Mouse (Mus musculus) hindbrain, embryonic 12.5 days (tissue): Measurements from ENCODE around the gene Spo11. TPM values are rescaled to one million over a fixed set of nuclear protein-coding genes. Genes with fewer than 3 reads are reported as not detected.

Source experiments
- ATAC-seq: fragments of 200-750 bp; cut with Nextera tagmentation; 2 replicates; pipeline ENCODE4 v1.8.0; 2017; ENCODE audit warnings: moderate TSS enrichment; ENCODE audit not compliant: low FRiP score
- H3K27ac ChIP-seq: fragments of 300-500 bp; sonication (generic); 2 replicates; pipeline ENCODE4 v1.5.1; 2016; ENCODE audit warnings: mild to moderate bottlenecking
- H3K27me3 ChIP-seq: fragments of 300-500 bp; sonication (generic); 2 replicates; pipeline ENCODE4 v1.6.1; 2016; ENCODE audit warnings: mild to moderate bottlenecking
- H3K36me3 ChIP-seq: fragments of 300-500 bp; sonication (generic); 2 replicates; pipeline ENCODE4 v1.6.1; 2016; ENCODE audit warnings: mild to moderate bottlenecking
- H3K4me1 ChIP-seq: fragments of 300-500 bp; sonication (generic); 2 replicates; pipeline ENCODE4 v1.6.1; 2016
- H3K4me2 ChIP-seq: fragments of 300-500 bp; sonication (generic); replicated peaks from 2 replicates; pipeline ENCODE4 v1.6.1; 2016; ENCODE audit warnings: mild to moderate bottlenecking
- H3K4me3 ChIP-seq: fragments of 300-500 bp; sonication (generic); 2 replicates; pipeline ENCODE4 v1.5.1; 2016; ENCODE audit warnings: mild to moderate bottlenecking
- H3K9ac ChIP-seq: fragments of 300-500 bp; sonication (generic); 2 replicates; pipeline ENCODE4 v1.6.1; 2016; ENCODE audit warnings: mild to moderate bottlenecking, moderate library complexity
- H3K9me3 ChIP-seq: fragments of 300-500 bp; sonication (generic); replicated peaks from 2 replicates; pipeline ENCODE4 v1.6.1; 2016; ENCODE audit warnings: mild to moderate bottlenecking
- WGBS: fragments of 180-500 bp; shearing (Covaris S2); methylation state at CpG from one replicate; pipeline ENCODE4 v1.1.7; 2016; 5-methylcytosine and 5-hydroxymethylcytosine counted together
- polyA plus RNA-seq: library from polyadenylated mRNA; unstranded; fragments of >200 nt; fragmentation: Nextera tagmentation; extraction: Ambion mirVana; gene quantifications from 2 replicates; pipeline ENCODE4 v1.2.1, GENCODE M21; 2016

Spo11 gene
- polyA plus RNA-seq, 1 experiment from 2014 or later: 0.50 TPM

DNA sequence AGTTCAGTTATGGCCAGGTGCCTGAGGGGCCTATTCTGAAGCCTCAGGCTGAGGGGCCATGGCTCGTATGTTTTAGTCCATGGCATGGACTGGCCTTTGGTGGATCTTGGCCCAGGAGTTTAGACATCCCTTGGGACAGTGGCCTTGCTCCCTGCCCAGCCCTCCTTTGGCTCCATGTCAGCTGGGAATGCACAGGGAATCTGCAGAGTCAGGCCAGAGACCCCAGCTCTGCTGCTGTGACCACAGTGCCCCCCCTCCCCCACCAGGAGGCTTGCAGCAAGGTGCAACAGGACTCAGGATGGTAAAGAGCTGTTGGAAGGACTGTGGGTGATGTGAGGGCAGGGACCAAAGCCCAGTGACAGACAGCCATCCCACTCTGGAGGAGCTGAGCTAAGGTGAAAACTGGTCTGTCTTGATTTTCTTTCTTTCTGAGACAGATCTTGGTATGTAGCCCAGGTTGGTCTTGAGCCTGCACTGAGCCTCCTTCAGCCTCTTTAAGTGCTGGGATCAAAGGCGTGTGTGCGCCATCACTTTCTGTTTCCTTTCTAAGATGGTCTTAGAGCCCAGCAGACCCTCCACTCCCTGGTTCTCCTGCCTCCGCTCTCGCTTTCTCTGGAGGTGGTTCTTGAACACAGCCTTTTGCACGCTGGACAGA lies 49.8 kb downstream of the Spo11 start:
- Histone ChIP-seq H3K9ac (no peak overlapping the region), H3K9me3 (no peaks in the 10 kb centered on the region), H3K27me3 (no peaks in the 10 kb centered on the region), H3K36me3 (peaks cover 42% of the 10 kb centered on the region), H3K27ac (no peak overlapping the region), H3K4me2 (no peak overlapping the region), H3K4me3 (no peak overlapping the region), H3K4me1 (peaks cover 53% of the 10 kb centered on the region)
- no peak for ATAC-seq
- WGBS: 89% methylated on average over 6 of the region's 6 CpGs

DNA sequence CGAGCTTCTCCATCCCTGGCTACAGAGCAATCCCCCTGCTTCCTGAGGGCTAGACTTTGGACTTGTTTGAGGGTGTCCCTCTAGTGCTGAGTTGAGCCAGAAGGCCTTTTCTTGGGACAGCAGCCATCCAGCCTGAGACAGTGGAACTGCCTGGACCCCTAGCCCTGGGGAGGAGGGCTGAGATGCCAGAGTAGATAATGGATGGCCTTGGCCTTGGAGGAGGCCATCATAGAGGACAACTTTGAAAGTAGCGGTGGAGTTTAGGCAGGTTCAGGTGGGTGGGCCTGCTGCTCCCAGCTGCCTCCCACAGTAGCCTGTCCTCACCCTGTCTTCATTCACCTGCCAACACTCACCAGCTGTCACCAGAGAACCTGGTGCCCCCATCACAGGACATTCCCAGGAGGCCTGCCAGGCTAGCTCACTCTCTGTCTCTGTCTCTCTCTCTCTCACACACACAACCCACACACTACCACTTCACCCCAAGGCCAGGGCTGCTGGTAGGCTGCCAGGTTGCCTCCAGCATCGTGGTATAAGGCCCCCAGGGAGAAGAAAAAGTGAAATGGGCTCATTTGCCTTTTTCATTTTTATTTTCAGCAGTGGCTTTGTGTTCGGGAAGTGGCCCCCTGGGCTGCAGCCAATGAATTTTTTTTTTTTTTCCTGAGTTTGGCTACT lies 50.5 kb downstream of the Spo11 start:
- no peak overlapping the region for H3K9ac ChIP-seq
- no peak overlapping the region for H3K4me3 ChIP-seq
- H3K4me2 ChIP-seq: no peak overlapping the region
- no peak overlapping the region for H3K27ac ChIP-seq
- H3K36me3 ChIP-seq: peaks cover 48% of the 10 kb centered on the region
- H3K9me3 ChIP-seq: no peaks in the 10 kb centered on the region
- no peaks in the 10 kb centered on the region for H3K27me3 ChIP-seq
- ATAC-seq: no peak
- WGBS: 82% methylated on average over 4 of the region's 4 CpGs
- H3K4me1 ChIP-seq: peaks cover 47% of the 10 kb centered on the region

DNA sequence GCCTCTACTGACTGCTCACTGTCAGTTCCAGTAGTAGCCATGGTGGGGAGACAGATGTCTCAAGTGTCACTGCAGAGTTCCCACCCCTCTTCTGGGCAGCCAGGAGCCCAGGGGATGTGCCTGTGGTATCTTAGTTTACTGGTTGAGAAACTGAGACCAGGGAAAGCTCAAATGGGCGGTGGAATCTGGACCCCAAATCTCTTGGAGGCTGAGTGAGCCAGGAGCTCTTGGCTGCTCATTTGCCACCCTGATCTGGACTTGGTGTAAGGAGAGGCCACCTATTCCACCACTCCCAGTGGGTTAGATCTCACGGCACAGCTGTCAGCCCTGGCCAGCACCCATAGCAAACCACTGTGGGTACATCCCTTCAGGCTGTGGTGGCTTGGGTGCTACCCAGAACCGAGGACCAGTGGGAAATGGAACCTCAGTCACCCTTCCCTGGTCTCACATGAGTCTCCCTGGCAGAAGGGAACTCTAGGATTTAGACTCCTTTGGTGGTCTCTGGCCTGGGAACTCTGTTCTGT lies 51.1 kb downstream of the Spo11 start:
- Histone ChIP-seq H3K36me3 (peaks cover 53% of the 10 kb centered on the region), H3K4me2 (no peak overlapping the region), H3K4me1 (peaks cover 41% of the 10 kb centered on the region), H3K27ac (no peak overlapping the region), H3K4me3 (no peak overlapping the region), H3K9ac (no peak overlapping the region), H3K9me3 (no peaks in the 10 kb centered on the region), H3K27me3 (no peaks in the 10 kb centered on the region)
- whole genome bisulfite sequencing: 88% methylated on average over 3 of the region's 3 CpGs
- no peak for ATAC-seq

DNA sequence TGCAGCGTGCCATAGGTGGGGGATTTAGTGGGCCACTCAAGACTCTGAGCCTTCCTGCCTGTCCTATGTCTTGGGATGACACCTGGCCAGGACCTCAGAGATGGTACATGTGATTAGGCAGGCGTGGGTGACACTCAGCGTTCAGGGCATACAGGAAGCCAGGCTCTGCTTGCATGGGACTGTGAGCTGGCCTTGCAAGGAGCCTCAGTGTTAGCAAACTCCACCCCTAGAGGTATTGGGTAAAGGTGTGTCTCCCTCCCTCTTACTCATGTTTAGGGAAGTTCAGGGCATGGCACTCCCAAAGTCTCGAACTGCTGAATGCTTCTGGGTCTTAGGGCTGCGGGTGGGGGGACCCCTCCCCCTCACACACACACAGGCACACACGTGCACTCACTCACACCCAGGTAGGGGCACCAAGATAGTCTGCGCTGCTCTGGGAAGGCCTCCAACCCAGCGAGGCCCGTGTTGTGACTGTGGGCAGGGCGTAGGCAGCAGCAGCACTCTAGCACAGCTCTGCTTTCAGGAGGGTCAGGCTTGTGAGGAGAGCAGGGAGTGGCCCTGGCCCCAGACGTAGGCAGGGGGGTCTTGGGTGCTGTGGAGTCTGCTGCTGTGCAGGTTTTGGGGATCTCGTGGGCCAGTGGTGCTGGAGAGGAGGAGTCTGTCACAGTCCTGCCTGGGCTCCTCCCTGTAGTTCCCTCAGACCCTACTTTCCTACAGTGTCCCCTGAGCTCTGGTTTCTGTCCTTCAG lies 53.3 kb downstream of the Spo11 start:
- Histone ChIP-seq H3K36me3 (peaks cover 73% of the 10 kb centered on the region), H3K27ac (no peak overlapping the region), H3K27me3 (no peaks in the 10 kb centered on the region), H3K4me1 (peaks cover 19% of the 10 kb centered on the region), H3K9me3 (no peaks in the 10 kb centered on the region), H3K4me2 (no peak overlapping the region), H3K9ac (no peak overlapping the region), H3K4me3 (no peak overlapping the region)
- ATAC-seq: no peak
- 80% methylated on average over 12 of the region's 12 CpGs for WGBS

DNA sequence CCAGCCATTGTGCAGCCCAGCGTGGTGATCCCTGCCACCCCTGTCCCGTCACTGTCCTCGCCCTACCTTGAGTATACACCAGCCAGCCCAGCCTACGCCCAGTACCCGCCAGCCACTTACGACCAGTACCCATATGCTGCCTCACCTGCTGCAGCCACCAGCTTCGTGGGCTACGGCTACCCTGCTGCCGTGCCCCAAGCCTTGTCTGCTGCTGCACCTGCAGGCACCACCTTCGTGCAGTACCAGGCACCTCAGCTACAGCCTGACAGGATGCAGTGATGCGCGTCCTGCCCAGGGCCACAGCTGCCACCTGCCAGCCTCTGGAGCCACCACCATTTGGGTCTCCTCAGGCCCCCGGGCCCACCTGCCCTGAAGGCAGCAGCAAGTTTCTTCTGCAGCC lies 56.0 kb downstream of the Spo11 start:
- Histone ChIP-seq H3K4me1 (no peaks in the 10 kb centered on the region), H3K27me3 (no peaks in the 10 kb centered on the region), H3K27ac (no peak overlapping the region), H3K4me2 (no peak overlapping the region), H3K4me3 (no peak overlapping the region), H3K36me3 (peaks cover 65% of the 10 kb centered on the region), H3K9me3 (no peaks in the 10 kb centered on the region), H3K9ac (no peak overlapping the region)
- 93% methylated on average over 13 of the region's 13 CpGs for WGBS
- ATAC-seq: no peak

DNA sequence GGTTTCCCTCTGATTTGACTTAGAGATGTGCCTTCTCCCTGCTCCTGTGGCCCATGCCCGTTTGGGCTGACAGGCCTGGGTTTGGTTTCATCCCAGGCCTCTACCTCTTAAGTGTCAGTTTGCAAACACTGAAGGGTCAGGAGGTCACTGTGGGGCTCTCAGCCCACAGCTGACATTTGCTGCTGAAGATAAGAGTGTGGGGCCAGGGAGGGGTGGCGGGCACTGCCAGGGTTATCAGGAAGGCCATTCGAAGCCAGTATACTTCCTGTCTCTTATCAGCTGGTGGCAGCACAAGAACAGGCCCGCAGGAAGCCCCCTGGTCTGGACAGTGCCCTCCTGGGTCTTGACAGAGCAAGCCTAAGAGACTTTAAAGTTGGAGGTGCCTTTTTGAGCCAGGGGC lies 57.5 kb downstream of the Spo11 start:
- H3K27me3 ChIP-seq: no peaks in the 10 kb centered on the region
- 87% methylated on average over 4 of the region's 4 CpGs for WGBS
- H3K27ac ChIP-seq: no peak overlapping the region
- H3K4me1 ChIP-seq: no peaks in the 10 kb centered on the region
- H3K4me3 ChIP-seq: no peak overlapping the region
- no peak overlapping the region for H3K4me2 ChIP-seq
- no peak overlapping the region for H3K9ac ChIP-seq
- no peaks in the 10 kb centered on the region for H3K9me3 ChIP-seq
- peaks cover 54% of the 10 kb centered on the region for H3K36me3 ChIP-seq
- no peak for ATAC-seq

DNA sequence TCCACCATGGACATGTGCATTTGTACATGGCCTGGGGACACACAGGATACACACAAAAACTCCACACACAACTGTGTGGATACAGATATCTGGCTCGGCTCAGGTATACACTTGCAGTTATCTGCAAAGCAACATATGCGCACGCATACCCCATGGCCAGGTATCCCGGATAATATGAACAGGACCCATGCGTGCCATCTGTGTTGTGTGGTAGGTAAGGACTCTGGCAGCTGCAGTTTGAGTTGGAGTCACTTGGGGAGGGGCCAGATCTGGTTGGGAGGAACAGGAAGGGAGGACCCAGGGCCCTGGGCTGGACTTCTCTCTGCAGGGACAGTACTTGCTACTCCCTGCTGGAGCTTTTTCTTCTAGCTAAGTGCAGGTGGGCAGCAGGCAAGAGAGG lies 58.2 kb downstream of the Spo11 start:
- Histone ChIP-seq H3K4me2 (no peak overlapping the region), H3K36me3 (peaks cover 47% of the 10 kb centered on the region), H3K9ac (no peak overlapping the region), H3K9me3 (no peaks in the 10 kb centered on the region), H3K27ac (no peak overlapping the region), H3K27me3 (no peaks in the 10 kb centered on the region), H3K4me1 (no peaks in the 10 kb centered on the region), H3K4me3 (no peak overlapping the region)
- WGBS: 95% methylated on average over 5 of the region's 5 CpGs
- ATAC-seq: no peak

DNA sequence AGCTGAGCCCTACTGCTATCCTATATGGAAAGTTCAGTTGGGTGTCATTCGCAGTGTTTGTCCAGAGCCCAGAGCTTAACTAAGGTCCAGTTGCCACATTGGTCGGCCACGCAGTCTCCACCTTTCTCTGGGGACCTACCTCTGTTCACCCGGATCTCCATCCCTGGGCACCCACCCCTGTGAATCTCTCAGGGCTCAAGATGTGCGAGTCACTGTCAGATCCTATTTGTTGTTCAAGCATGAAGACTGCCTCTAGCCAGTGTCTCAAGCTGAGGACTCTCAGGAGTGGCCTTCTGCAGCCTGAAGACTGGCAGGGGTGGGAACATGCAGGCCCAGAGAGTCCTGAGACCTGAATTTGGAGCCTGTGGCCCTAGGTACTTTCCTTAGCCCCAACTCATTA lies 58.6 kb downstream of the Spo11 start:
- H3K9ac ChIP-seq: no peak overlapping the region
- H3K9me3 ChIP-seq: no peaks in the 10 kb centered on the region
- no peak overlapping the region for H3K4me2 ChIP-seq
- peaks cover 43% of the 10 kb centered on the region for H3K36me3 ChIP-seq
- H3K27me3 ChIP-seq: no peaks in the 10 kb centered on the region
- ATAC-seq: no peak
- 90% methylated on average over 5 of the region's 5 CpGs for WGBS
- no peak overlapping the region for H3K27ac ChIP-seq
- H3K4me3 ChIP-seq: no peak overlapping the region
- H3K4me1 ChIP-seq: no peaks in the 10 kb centered on the region

DNA sequence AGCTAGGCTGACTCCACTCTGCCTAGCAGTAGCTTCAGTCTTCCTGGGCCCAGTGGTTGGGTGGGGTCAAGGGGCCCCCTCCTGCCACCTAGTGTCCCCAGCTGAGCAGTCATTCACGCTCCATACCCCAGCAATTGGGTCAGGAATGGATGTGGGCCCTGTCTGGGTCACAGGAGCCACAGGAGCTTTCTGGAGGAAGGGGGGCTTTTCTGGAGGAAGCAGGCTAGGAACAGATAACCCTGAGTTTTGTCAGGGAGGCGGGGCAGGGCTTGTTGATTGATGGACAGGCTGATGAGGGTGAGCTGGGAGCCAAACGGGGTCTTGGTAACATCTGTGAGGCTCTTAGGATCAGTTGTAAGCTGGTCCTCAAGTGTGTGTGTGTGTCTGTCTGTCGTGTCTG lies 59.1 kb downstream of the Spo11 start:
- Histone ChIP-seq H3K4me2 (no peak overlapping the region), H3K4me3 (no peak overlapping the region), H3K27ac (no peak overlapping the region), H3K9ac (no peak overlapping the region), H3K27me3 (no peaks in the 10 kb centered on the region), H3K9me3 (no peaks in the 10 kb centered on the region), H3K36me3 (peaks cover 38% of the 10 kb centered on the region), H3K4me1 (no peaks in the 10 kb centered on the region)
- 52% methylated on average over 4 of the region's 4 CpGs for WGBS
- ATAC-seq: no peak

DNA sequence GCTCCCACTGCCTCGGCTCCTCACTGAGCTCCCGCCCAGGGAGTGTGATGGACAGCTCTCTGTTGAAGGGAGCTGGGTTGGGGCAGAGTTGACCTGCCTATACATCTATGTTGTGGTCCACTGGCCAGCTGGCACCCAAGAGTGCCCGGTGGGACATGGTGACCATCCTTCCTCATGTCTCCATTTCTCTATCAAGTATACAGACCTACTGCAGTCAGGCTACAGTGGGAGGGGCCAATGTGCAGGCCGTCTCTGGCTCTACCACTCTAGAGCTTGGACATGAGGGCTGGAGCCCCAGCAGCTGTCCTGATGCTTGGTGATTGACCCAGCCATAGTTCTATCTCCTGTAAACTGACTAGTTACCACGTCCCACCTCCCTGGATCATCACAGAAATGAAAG lies 59.8 kb downstream of the Spo11 start:
- Histone ChIP-seq H3K36me3 (peaks cover 30% of the 10 kb centered on the region), H3K9ac (no peak overlapping the region), H3K9me3 (no peaks in the 10 kb centered on the region), H3K4me3 (no peak overlapping the region), H3K27me3 (no peaks in the 10 kb centered on the region), H3K4me2 (no peak overlapping the region), H3K27ac (no peak overlapping the region), H3K4me1 (0 out of 2 replicates have a peak, but pooled peaks cover 2% of the 10 kb centered on the region)
- no peak for ATAC-seq
- 88% methylated on average over 5 of the region's 5 CpGs for WGBS

DNA sequence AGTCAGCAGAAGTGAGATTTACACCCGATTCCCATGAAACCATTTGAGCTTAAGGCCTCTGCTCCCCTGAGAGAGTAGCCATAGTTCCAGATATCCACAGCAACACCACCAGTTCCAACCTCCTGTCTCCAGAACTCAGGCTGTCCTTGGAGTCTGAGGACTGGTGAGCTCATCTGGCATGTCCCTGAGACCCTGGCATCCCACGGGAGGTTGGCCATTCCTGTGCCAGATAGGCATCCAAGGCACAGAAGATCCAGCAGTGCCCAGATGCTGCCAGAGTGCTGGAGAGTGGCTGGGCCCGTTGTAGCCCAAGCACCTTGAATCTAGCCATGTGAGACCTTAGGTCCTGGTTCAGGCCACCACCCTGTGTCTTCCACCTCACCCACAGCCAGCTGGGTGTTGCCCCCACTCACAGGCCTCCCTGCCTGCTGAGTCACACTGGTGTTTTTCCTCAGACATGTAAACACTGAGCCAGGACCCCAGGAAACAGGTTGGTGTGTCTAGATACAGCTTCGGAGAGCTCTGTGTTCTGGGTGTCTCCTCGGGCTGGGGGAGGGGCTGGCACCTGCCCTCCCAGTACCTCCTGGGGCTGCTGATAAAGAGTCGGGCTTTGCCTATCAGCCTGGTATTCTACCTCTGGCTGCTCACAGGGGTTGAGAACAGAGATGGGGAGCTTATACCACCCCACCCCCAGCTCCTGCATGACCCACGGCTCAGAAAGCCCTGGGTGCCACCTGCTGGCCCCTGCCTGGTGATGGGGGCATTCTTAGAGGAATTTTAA lies 60.5 kb downstream of the Spo11 start:
- Histone ChIP-seq H3K27ac (no peak overlapping the region), H3K4me1 (peaks cover 6% of the 10 kb centered on the region), H3K27me3 (no peaks in the 10 kb centered on the region), H3K4me3 (no peak overlapping the region), H3K9ac (no peak overlapping the region), H3K9me3 (no peaks in the 10 kb centered on the region), H3K4me2 (no peak overlapping the region), H3K36me3 (peaks cover 25% of the 10 kb centered on the region)
- 73% methylated on average over 7 of the region's 7 CpGs for WGBS
- ATAC-seq: no peak

DNA sequence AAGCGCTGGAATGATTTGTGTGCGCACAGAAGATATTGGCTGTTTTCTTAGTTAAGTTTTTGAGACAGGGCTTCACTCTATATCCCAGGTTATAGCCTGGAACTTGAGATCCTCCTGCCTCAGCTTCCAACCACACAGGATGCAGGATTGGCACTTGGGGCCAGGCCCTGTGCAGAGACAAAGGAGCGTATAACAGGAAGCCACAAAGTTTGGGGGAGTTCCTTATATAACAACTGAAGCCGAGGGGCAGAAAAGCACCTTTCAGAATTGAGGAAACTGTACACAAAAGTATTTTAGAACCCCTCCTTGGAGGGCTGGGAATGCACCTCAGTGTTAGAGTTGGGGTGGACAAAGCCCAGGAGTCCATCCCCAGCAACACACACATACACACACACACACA lies 61.5 kb downstream of the Spo11 start:
- Histone ChIP-seq H3K4me3 (no peak overlapping the region), H3K36me3 (peaks cover 16% of the 10 kb centered on the region), H3K9me3 (no peaks in the 10 kb centered on the region), H3K27ac (no peak overlapping the region), H3K4me2 (no peak overlapping the region), H3K9ac (no peak overlapping the region), H3K27me3 (no peaks in the 10 kb centered on the region), H3K4me1 (peaks cover 6% of the 10 kb centered on the region)
- ATAC-seq: no peak
- 89% methylated on average over 4 of the region's 4 CpGs for WGBS
